Mouse (Mus musculus) C2C12 (cell line): ENCODE results near the gene Arhgap28. TPM values are rescaled to one million over a fixed set of nuclear protein-coding genes. Genes with fewer than 3 reads are reported as not detected.

ENCODE experiments used
- H3K27me3 ChIP-seq: one replicate; pipeline ENCODE4 v1.6.1; 2011; ENCODE audit not compliant: control insufficient read depth, insufficient read depth, insufficient read length
- H3K36me3 ChIP-seq: one replicate; pipeline ENCODE4 v1.6.1; 2011; ENCODE audit not compliant: control insufficient read depth, insufficient read depth
- H3K4me3 ChIP-seq: one replicate; pipeline ENCODE4 v1.5.1; 2011; ENCODE audit warnings: mild to moderate bottlenecking, control low read depth; ENCODE audit not compliant: poor library complexity, insufficient read depth, severe bottlenecking
- H3K79me2 ChIP-seq: one replicate; pipeline ENCODE4 v1.6.1; 2011; ENCODE audit not compliant: control insufficient read depth, insufficient read depth
- H3K79me3 ChIP-seq: one replicate; pipeline ENCODE4 v1.6.1; 2011; ENCODE audit warnings: low read depth, control low read depth
- H3ac ChIP-seq: one replicate; pipeline ENCODE3; 2011; ENCODE audit warnings: low read depth; ENCODE audit not compliant: control insufficient read depth, insufficient read length
- CEBPB ChIP-seq: IDR thresholded peaks from one replicate; pipeline ENCODE4 v1.6.1; 2011; ENCODE audit warnings: low read depth, mild to moderate bottlenecking, control low read depth, moderate library complexity
- CTCF ChIP-seq: IDR thresholded peaks from one replicate; pipeline ENCODE4 v1.5.1; 2011; ENCODE audit not compliant: control insufficient read depth, insufficient read depth, insufficient read length
- FOSL1 ChIP-seq: IDR thresholded peaks from one replicate; pipeline ENCODE4 v1.8.0; 2011; ENCODE audit warnings: mild to moderate bottlenecking, low read length; ENCODE audit not compliant: poor library complexity, insufficient read depth, severe bottlenecking
- MAX ChIP-seq: IDR thresholded peaks from one replicate; pipeline ENCODE4 v1.6.1; 2011; ENCODE audit warnings: mild to moderate bottlenecking, control low read depth
- MYOD1 ChIP-seq: IDR thresholded peaks from one replicate; pipeline ENCODE4 v1.6.1; 2011; ENCODE audit warnings: low read depth; ENCODE audit not compliant: control insufficient read depth, insufficient read length
- MYOG ChIP-seq: IDR thresholded peaks from one replicate; pipeline ENCODE4 v1.6.1; 2011; ENCODE audit not compliant: control insufficient read depth, insufficient read length; ENCODE audit errors: extremely low read depth
- USF1 ChIP-seq: IDR thresholded peaks from one replicate; pipeline ENCODE4 v1.6.1; 2011; ENCODE audit warnings: low read depth, mild to moderate bottlenecking, control low read depth, moderate library complexity
- polyA plus RNA-seq: library from polyadenylated mRNA; unstranded; fragments of >200 nt; fragmentation: generic; extraction: Trizol; gene quantifications from one replicate; pipeline ENCODE4 v1.2.1, GENCODE M21; 2012; ENCODE audit warnings: missing spikeins

Gene Arhgap28
- polyA plus RNA-seq, 1 experiment, result 4.3 TPM

DNA sequence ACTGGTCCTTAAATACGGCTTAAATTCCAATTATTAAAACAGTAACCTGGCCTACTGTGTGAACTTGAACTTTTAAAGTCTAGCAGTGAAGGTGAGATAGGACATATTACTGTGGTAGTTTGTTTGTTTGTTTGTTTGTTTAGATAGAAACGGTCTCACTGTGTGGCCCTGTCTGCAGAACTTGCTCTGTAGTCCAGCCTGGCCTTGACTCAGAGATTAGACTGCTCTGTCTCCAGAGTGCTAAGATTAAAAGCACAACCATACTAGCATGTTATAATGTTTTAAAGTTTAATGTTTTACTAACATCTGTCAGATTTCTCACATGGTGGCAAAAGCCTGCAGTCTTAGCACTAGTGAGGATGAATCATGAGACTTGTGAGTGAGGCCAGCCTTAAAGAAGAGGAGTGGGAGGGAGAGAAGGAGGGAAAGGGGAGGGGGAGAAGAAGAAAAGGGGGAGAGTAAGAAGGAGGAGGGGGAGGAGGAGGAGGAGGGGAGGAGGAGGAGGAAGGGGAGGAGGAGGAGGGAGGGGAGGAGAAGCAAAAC is 8.6 kb downstream of the Arhgap28 start:
- Histone ChIP-seq H3K79me2 (peaks cover 68% of the 10 kb centered on the region), H3K27me3 (no peaks in the 10 kb centered on the region)

GRCm38 (mm10) chr17:67994861-67995260 is 9.1 kb downstream of the Arhgap28 start:
- Histone ChIP-seq H3K36me3 (no peaks in the 10 kb centered on the region), H3K79me3 (peaks cover 5% of the 10 kb centered on the region), H3ac (no peak overlapping the region), H3K27me3 (no peaks in the 10 kb centered on the region), H3K4me3 (no peak overlapping the region), H3K79me2 (peaks cover 63% of the 10 kb centered on the region)
- TF ChIP-seq MYOD1, result no peak
- TF ChIP-seq CTCF, result no peak
- no peak for TF ChIP-seq FOSL1
- TF ChIP-seq CEBPB, result no peak
- TF ChIP-seq MAX, result no peak
- TF ChIP-seq USF1, result no peak

More for the DNA sequence above, 8.6 kb downstream of the Arhgap28 start:
- no peaks in the 10 kb centered on the region for H3K36me3 ChIP-seq
- no peak overlapping the region for H3K4me3 ChIP-seq
- no peak overlapping the region for H3ac ChIP-seq
- H3K79me3 ChIP-seq, result peaks cover 5% of the 10 kb centered on the region
- TF ChIP-seq MYOD1 (no peak), CTCF (no peak), CEBPB (no peak), FOSL1 (no peak), MAX (no peak), MYOG (no peak), USF1 (no peak)

GRCm38 (mm10) chr17:67993371-67994045 is 10.4 kb downstream of the Arhgap28 start:
- no peak for TF ChIP-seq MAX
- TF ChIP-seq MYOG, result no peak
- no peak for TF ChIP-seq CTCF
- TF ChIP-seq USF1, result no peak
- TF ChIP-seq MYOD1, result no peak
- TF ChIP-seq CEBPB, result no peak
- no peak for TF ChIP-seq FOSL1

GRCm38 (mm10) chr17:67989716-67990115 is 14.2 kb downstream of the Arhgap28 start:
- peak overlapping the region; percentile 19 for H3ac ChIP-seq
- no peak for TF ChIP-seq CTCF
- no peaks in the 10 kb centered on the region for H3K27me3 ChIP-seq
- no peak overlapping the region for H3K4me3 ChIP-seq
- no peaks in the 10 kb centered on the region for H3K36me3 ChIP-seq
- H3K79me2 ChIP-seq, result peaks cover 48% of the 10 kb centered on the region
- H3K79me3 ChIP-seq, result peaks cover 13% of the 10 kb centered on the region

More at GRCm38 (mm10) chr17:67993371-67994045, 10.4 kb downstream of the Arhgap28 start:
- H3ac ChIP-seq, result no peak overlapping the region
- H3K27me3 ChIP-seq, result no peaks in the 10 kb centered on the region
- H3K79me2 ChIP-seq, result peaks cover 50% of the 10 kb centered on the region
- H3K79me3 ChIP-seq, result peaks cover 5% of the 10 kb centered on the region
- H3K4me3 ChIP-seq, result no peak overlapping the region
- no peaks in the 10 kb centered on the region for H3K36me3 ChIP-seq

DNA sequence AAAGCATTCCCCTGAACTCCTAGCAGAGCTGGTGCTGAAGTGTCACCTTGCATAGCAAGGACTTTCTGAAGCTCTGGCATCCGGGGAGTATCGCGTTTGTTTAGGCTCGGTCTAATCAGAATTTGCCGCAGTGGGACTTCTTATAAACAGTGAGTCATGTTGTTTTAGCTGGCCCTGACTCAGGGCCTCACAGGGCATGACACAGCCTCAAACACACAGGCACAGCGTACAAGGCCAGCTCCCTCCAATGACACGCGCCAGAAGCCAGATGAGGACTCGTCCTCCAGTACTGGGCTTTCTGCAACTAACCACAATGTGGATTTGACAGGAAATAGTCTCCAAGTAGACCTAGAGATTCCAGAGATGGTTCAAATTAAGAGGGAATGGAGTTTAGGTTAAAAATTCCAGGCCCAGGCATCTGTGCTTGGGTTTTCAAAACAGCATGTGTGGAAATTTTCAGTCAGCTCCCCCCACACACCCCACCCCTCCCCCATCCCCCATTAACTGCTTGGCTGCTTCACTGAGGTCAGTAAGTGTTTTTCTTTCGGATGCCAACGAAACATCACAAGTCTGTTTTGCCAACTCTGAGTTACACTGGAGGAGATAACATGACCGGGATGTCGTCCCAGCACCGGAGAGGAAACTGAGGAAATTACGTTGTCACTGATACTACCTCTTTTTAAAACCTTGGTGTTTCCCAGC is 14.8 kb downstream of the Arhgap28 start:
- no peaks in the 10 kb centered on the region for H3K36me3 ChIP-seq
- peaks cover 13% of the 10 kb centered on the region for H3K79me3 ChIP-seq
- H3K4me3 ChIP-seq, result no peak overlapping the region
- H3ac ChIP-seq, result peak overlapping the region; percentile 19
- H3K79me2 ChIP-seq, result peaks cover 48% of the 10 kb centered on the region
- no peaks in the 10 kb centered on the region for H3K27me3 ChIP-seq
- TF ChIP-seq FOSL1, result peak; percentile 95
- TF ChIP-seq CTCF, result no peak
- no peak for TF ChIP-seq MYOG
- TF ChIP-seq USF1, result no peak
- TF ChIP-seq CEBPB, result peak; percentile 20
- TF ChIP-seq MAX, result peak; percentile 78
- TF ChIP-seq MYOD1, result peak; percentile 87

- TF ChIP-seq CEBPB, result no peak
- TF ChIP-seq CTCF, result no peak
- TF ChIP-seq MYOD1, result no peak
- TF ChIP-seq MYOG, result no peak
- TF ChIP-seq USF1, result no peak
- TF ChIP-seq MAX, result no peak
- TF ChIP-seq FOSL1, result no peak
- Histone ChIP-seq H3K79me3 (peaks cover 17% of the 10 kb centered on the region), H3K36me3 (no peaks in the 10 kb centered on the region), H3K4me3 (no peak overlapping the region), H3K27me3 (no peaks in the 10 kb centered on the region), H3K79me2 (peaks cover 48% of the 10 kb centered on the region), H3ac (no peak overlapping the region)
Observed at GRCm38 (mm10) chr17:67985532-67985931, 18.4 kb downstream of the Arhgap28 start.
